Mouse (Mus musculus): ENCODE measurements around the gene Ormdl3.

- TF ChIP-seq POLR2A (IDR thresholded peaks at IDR 0.05; ENCODE audit: low read depth, low read length) (no peak), CTCF (IDR thresholded peaks at IDR 0.05; ENCODE audit: borderline replicate concordance, insufficient read depth, low read length) (no peak)
Observed at GRCm38 (mm10) chr11:98628706-98629105, 41.5 kb upstream of the Ormdl3 start.

Measured in embryonic fibroblast, embryonic 13.5 days (primary cell).